Mouse (Mus musculus) gastrocnemius, postnatal 10 days (tissue): ENCODE results near the gene Abraxas1. TPM values are rescaled to one million over a fixed set of nuclear protein-coding genes. Genes with fewer than 3 reads are reported as not detected.

Experiments
- DNase-seq: peaks from one replicate; pipeline ENCODE4 v3.0.0; 2021; ENCODE audit warnings: mixed read lengths
- total RNA-seq, 2 experiments: library from RNA; stranded (reverse); gene quantifications; 2 replicates each; pipeline ENCODE4 v1.2.3; 2021

Gene Abraxas1
- total RNA-seq, 2 experiments from 2014 or later, result 7.2 to 8.4 TPM

GRCm38 (mm10) chr5:100822826-100823225 is 2.1 kb upstream of the Abraxas1 start:
- no peak for DNase-seq

GRCm38 (mm10) chr5:100821375-100821774 is 610 bp upstream of the Abraxas1 start:
- DNase-seq, result no peak

GRCm38 (mm10) chr5:100819568-100820480 is 941 bp downstream of the Abraxas1 start:
- DNase-seq, result no peak

- no peak for DNase-seq
These were observed 2.4 kb downstream of the Abraxas1 start for GRCm38 (mm10) chr5:100818341-100818740.

- peak; percentile 87 for DNase-seq
These were observed 22.5 kb downstream of the Abraxas1 start, which contains the start of the genes Helq and Mrps18c for GRCm38 (mm10) chr5:100798165-100798860. Gene Helq, minus strand, starts transcription at chr5:100798598. Gene Mrps18c, plus strand, starts transcription at chr5:100798627.

- no peak for DNase-seq
These were observed 26.7 kb downstream of the Abraxas1 start for GRCm38 (mm10) chr5:100794084-100794483.

- DNase-seq, result no peak
These were observed 28.5 kb downstream of the Abraxas1 start for GRCm38 (mm10) chr5:100792261-100792660.

- no peak for DNase-seq
These were observed 33.2 kb downstream of the Abraxas1 start for GRCm38 (mm10) chr5:100787527-100787926.

GRCm38 (mm10) chr5:100779002-100779401 is 41.8 kb downstream of the Abraxas1 start:
- DNase-seq, result no peak

- DNase-seq, result no peak
These were observed 43.9 kb downstream of the Abraxas1 start for GRCm38 (mm10) chr5:100776900-100777299.

GRCm38 (mm10) chr5:100775778-100776404 is 44.9 kb downstream of the Abraxas1 start:
- DNase-seq, result no peak

- no peak for DNase-seq
These were observed 49.2 kb downstream of the Abraxas1 start for GRCm38 (mm10) chr5:100771575-100771974.

GRCm38 (mm10) chr5:100766026-100766425 is 54.7 kb downstream of the Abraxas1 start:
- no peak for DNase-seq

GRCm38 (mm10) chr5:100761736-100762135 is 59.0 kb downstream of the Abraxas1 start:
- no peak for DNase-seq

GRCm38 (mm10) chr5:100760049-100760663 is 60.6 kb downstream of the Abraxas1 start:
- DNase-seq, result no peak

GRCm38 (mm10) chr5:100758121-100758520 is 62.6 kb downstream of the Abraxas1 start:
- DNase-seq, result no peak

Other genes starting within 250 kb of the Abraxas1 start
- gene Plac8, start 248.7 kb downstream of the Abraxas1 start, total RNA-seq, result 1 to 10 TPM; 1.8 to 4.4 TPM
- gene Coq2, start 145.8 kb downstream of the Abraxas1 start, total RNA-seq, result 10 to 100 TPM; 41.1 to 45.0 TPM
- gene Hpse, start 101.2 kb downstream of the Abraxas1 start, total RNA-seq, result 1 to 10 TPM; 1.2 to 1.5 TPM
- gene Helq, start 22.4 kb downstream of the Abraxas1 start, total RNA-seq, result 1 to 10 TPM; 4.5 to 6.0 TPM
- gene Mrps18c, start 22.3 kb downstream of the Abraxas1 start, total RNA-seq, result 10 to 100 TPM; 68.3 to 83.5 TPM
- gene Gpat3, start 24.7 kb upstream of the Abraxas1 start, total RNA-seq, result 1 to 10 TPM; 2.8 to 4.8 TPM